Mouse (Mus musculus) liver, embryonic 12.5 days (tissue): ENCODE measurements around the gene Bbs5. TPM values are rescaled to one million over a fixed set of nuclear protein-coding genes. Genes with fewer than 3 reads are reported as not detected.
"Not testable (repeated sequence)": the region's sequence is repeated elsewhere in the genome, so short reads cannot be mapped to it uniquely, and the experiment has no call there.

Experiments
- ATAC-seq: fragments of 200-750 bp; cut with Nextera tagmentation; 2 replicates; pipeline ENCODE4 v1.8.0; 2017; ENCODE audit warnings: moderate number of reproducible peaks, mild to moderate bottlenecking, moderate library complexity
- H3K27ac ChIP-seq: fragments of 300-500 bp; sonication (generic); 2 replicates; pipeline ENCODE4 v1.5.1; 2016; ENCODE audit warnings: mild to moderate bottlenecking
- H3K27me3 ChIP-seq: fragments of 300-500 bp; sonication (generic); replicated peaks from 2 replicates; pipeline ENCODE4 v1.6.1; 2016; ENCODE audit warnings: mild to moderate bottlenecking, moderate library complexity
- H3K36me3 ChIP-seq: fragments of 300-500 bp; sonication (generic); 2 replicates; pipeline ENCODE4 v1.6.1; 2016; ENCODE audit warnings: mild to moderate bottlenecking, moderate library complexity
- H3K4me1 ChIP-seq: fragments of 300-500 bp; sonication (generic); 2 replicates; pipeline ENCODE4 v1.6.1; 2016
- H3K4me2 ChIP-seq: fragments of 300-500 bp; sonication (generic); 2 replicates; pipeline ENCODE4 v1.6.1; 2016; ENCODE audit warnings: mild to moderate bottlenecking, moderate library complexity
- H3K4me3 ChIP-seq: fragments of 300-500 bp; sonication (generic); 2 replicates; pipeline ENCODE4 v1.5.1; 2016; ENCODE audit warnings: mild to moderate bottlenecking, moderate library complexity
- H3K9ac ChIP-seq: fragments of 300-500 bp; sonication (generic); 2 replicates; pipeline ENCODE4 v1.6.1; 2016; ENCODE audit warnings: mild to moderate bottlenecking, moderate library complexity
- H3K9me3 ChIP-seq: fragments of 300-500 bp; sonication (generic); replicated peaks from 2 replicates; pipeline ENCODE4 v1.6.1; 2016; ENCODE audit warnings: mild to moderate bottlenecking, moderate library complexity
- WGBS: fragments of 180-500 bp; shearing (Covaris S2); methylation state at CpG from one replicate; pipeline ENCODE4 v1.1.7; 2016; ENCODE audit not compliant: insufficient replicate concordance; 5-methylcytosine and 5-hydroxymethylcytosine counted together
- polyA plus RNA-seq: library from polyadenylated mRNA; unstranded; fragments of >200 nt; fragmentation: Nextera tagmentation; extraction: Ambion mirVana; gene quantifications from 2 replicates; pipeline ENCODE4 v1.2.1, GENCODE M21; 2016

The Bbs5 gene
- polyA plus RNA-seq, 1 experiment from 2014 or later = 4.9 TPM

DNA sequence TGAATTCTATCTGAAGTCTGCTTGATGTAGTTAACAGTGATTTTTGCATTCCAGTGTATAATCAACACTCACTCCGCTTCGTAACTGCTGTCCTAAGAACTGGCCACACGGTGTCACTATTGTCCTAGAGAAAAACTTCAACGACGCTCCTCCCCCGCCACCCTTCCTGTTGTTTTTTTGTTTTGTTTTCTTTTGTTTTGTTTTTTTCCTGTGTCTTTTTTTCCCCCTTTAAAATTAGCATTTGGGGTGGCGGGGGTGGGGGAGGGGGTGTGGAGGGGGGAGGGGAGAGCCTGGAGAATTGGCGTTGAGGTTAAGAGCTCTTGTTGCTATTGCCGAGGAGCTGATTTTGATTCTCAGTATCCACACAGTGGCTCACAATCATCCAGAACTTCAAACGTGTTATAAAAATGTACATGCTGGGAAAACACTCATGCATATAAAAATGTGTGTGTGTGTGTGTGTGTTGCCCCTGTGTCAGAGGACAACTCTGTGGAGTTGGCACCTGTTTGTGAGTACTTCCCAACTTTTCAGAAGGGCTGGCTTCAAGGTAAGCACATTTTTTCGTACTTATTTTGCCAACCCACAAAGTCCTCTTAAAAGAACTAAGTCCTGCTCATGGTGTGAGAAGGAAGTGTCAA, 11.8 kb upstream of the Bbs5 start:
- Histone ChIP-seq H3K4me1 (peaks cover 4% of the 10 kb centered on the region; the same call in 1 of the 2 replicates), H3K4me3 (peak overlapping the region; percentile 60), H3K9ac (peak overlapping the region; percentile 51; the same call in 1 of the 2 replicates), H3K36me3 (no peaks in the 10 kb centered on the region), H3K4me2 (peak overlapping the region; percentile 65), H3K9me3 (no peaks in the 10 kb centered on the region), H3K27ac (no peak overlapping the region), H3K27me3 (peaks cover 12% of the 10 kb centered on the region)
- ATAC-seq = no peak
- WGBS = 8% methylated on average over 11 of the region's 11 CpGs

DNA sequence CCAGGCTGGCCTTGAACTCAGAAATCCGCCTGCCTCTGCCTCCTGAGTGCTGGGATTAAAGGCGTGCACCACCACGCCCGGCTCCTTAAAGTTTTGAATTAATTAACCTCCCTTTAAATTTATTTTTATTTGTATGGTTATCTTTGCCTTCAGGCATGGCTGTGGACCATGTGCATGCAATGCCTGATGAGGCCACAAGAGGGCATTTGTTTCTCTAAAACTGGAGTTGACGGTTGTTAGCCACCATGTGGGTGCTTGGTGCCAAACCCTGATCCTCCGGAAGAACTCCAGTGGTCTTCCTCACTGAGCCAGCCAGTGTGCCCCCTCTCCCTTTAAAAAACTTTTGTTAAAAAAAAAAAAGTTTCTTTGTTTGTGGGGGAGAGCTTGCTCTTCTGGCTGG, 11.2 kb upstream of the Bbs5 start:
- WGBS = 41% methylated on average over 6 of the region's 6 CpGs
- peak overlapping the region; percentile 65 for H3K4me2 ChIP-seq
- H3K4me3 ChIP-seq = no peak overlapping the region
- H3K27ac ChIP-seq = no peak overlapping the region
- peaks cover 4% of the 10 kb centered on the region; the same call in 1 of the 2 replicates for H3K4me1 ChIP-seq
- no peak overlapping the region for H3K9ac ChIP-seq
- H3K27me3 ChIP-seq = peaks cover 16% of the 10 kb centered on the region
- ATAC-seq = no peak
- H3K36me3 ChIP-seq = no peaks in the 10 kb centered on the region
- H3K9me3 ChIP-seq = no peaks in the 10 kb centered on the region

GRCm38 (mm10) chr2:69637989-69638388, 9.0 kb upstream of the Bbs5 start:
- ATAC-seq = not testable (repeated sequence)
- WGBS = 71% methylated on average over 7 of the region's 7 CpGs

DNA sequence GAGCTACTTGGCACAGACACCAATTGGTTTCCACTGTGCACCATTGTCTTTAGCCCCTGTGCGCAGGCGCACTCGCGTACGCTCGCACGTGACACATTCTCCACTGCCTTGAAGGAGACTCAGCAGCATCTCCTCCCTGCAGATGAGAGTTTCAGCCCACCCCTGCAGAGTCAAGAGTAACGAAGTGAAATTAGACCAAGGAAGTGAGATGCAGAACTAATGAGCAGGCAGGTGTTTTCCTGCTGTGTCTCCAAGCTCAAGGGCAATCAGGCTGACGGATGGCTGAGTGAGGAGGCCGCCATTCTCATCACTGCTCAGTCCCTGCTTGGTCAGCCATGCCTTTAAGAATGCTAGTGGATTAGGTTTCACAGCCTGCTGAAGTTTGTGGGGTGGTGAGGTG, 6.9 kb upstream of the Bbs5 start:
- Histone ChIP-seq H3K27ac (no peak overlapping the region), H3K4me1 (peaks cover 4% of the 10 kb centered on the region; the same call in 1 of the 2 replicates), H3K9me3 (no peaks in the 10 kb centered on the region), H3K4me2 (no peak overlapping the region), H3K27me3 (0 out of 2 replicates have a peak, but pooled peaks cover 7% of the 10 kb centered on the region), H3K4me3 (no peak overlapping the region), H3K9ac (no peak overlapping the region), H3K36me3 (no peaks in the 10 kb centered on the region)
- no peak for ATAC-seq
- 70% methylated on average over 10 of the region's 10 CpGs for WGBS

More at GRCm38 (mm10) chr2:69637989-69638388, 9.0 kb upstream of the Bbs5 start:
- not testable (repeated sequence) for H3K27ac ChIP-seq, H3K36me3 ChIP-seq, H3K4me1 ChIP-seq, H3K4me2 ChIP-seq, H3K9me3 ChIP-seq, H3K4me3 ChIP-seq, H3K9ac ChIP-seq
- peaks cover 16% of the 10 kb centered on the region for H3K27me3 ChIP-seq

GRCm38 (mm10) chr2:69644968-69645617, 1.9 kb upstream of the Bbs5 start:
- 0 out of 2 replicates have a peak, but pooled peaks cover 5% of the 10 kb centered on the region for H3K27me3 ChIP-seq
- WGBS = 79% methylated on average over 11 of the region's 11 CpGs
- no peak overlapping the region for H3K4me3 ChIP-seq
- H3K9ac ChIP-seq = no peak overlapping the region
- H3K4me2 ChIP-seq = no peak overlapping the region
- peaks cover 16% of the 10 kb centered on the region for H3K4me1 ChIP-seq
- no peak overlapping the region for H3K27ac ChIP-seq
- H3K9me3 ChIP-seq = no peaks in the 10 kb centered on the region
- ATAC-seq = no peak
- no peaks in the 10 kb centered on the region for H3K36me3 ChIP-seq

- no peaks in the 10 kb centered on the region for H3K9me3 ChIP-seq
Observed at GRCm38 (mm10) chr2:69649716-69650115, 2.7 kb downstream of the Bbs5 start.

DNA sequence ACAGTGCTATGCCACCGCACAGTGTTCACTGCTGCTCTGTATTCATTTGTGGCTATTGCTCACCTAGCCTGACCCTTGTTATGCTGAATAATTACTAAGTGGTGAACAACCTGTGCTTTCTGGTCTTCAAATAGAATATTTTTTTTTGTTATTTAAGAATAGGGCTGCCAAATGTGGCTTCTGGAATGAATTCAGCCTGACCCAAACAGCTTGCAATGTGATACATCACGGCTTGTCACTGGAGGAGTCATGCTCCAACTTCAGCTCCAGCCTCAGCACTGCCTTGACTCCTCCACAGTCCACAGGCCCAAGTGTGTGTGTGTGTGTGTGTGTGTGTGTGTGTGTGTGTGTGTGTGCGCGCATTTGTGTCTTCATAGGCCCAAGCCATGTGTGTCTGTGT, 12.4 kb downstream of the Bbs5 start:
- no peaks in the 10 kb centered on the region for H3K9me3 ChIP-seq
- 82% methylated on average over 4 of the region's 4 CpGs for WGBS

More at GRCm38 (mm10) chr2:69649716-69650115, 2.7 kb downstream of the Bbs5 start:
- WGBS = 79% methylated on average over 5 of the region's 5 CpGs
- no peak overlapping the region for H3K27ac ChIP-seq
- no peaks in the 10 kb centered on the region for H3K36me3 ChIP-seq
- H3K4me2 ChIP-seq = no peak overlapping the region
- no peak for ATAC-seq
- H3K4me1 ChIP-seq = peaks cover 16% of the 10 kb centered on the region
- H3K9ac ChIP-seq = no peak overlapping the region
- no peaks in the 10 kb centered on the region for H3K27me3 ChIP-seq
- H3K4me3 ChIP-seq = no peak overlapping the region

DNA sequence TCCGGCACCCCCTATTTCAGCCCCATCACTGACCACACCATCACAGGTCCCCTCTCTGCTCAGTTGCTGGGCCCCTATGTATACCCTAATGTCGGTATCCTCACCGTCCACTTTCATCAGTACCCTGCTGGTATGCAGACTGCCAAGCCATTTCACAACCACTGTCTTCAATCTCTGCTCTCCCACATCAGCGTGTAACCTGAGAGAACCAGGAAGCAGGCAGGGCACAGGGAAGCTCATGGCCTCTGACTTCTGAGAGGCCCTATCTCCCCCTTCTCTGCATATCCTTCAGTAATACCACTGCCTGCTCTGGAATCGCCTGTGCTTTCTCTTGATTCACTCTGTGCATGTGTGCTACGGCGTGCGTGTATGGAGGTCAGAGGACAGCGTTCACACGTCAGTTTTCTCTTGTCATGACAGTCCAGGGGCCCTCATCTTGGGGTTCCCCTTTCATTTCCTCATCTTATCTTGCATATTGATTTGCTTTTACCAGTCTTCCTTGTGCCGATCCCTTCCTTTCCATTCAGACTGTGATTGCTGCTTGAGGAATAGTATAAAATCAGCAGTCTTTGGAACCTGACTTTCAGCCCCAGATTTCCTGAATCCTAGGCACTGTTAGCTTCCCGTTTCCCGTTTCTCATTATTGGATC, 17.0 kb downstream of the Bbs5 start:
- H3K27me3 ChIP-seq = no peaks in the 10 kb centered on the region
- no peak overlapping the region for H3K4me3 ChIP-seq
- H3K9me3 ChIP-seq = no peaks in the 10 kb centered on the region
- H3K27ac ChIP-seq = no peak overlapping the region
- H3K36me3 ChIP-seq = no peaks in the 10 kb centered on the region
- 75% methylated on average over 13 of the region's 13 CpGs for WGBS
- ATAC-seq = no peak
- no peak overlapping the region for H3K4me2 ChIP-seq
- no peak overlapping the region for H3K9ac ChIP-seq
- H3K4me1 ChIP-seq = no peaks in the 10 kb centered on the region

More for the DNA sequence above, 12.4 kb downstream of the Bbs5 start:
- Histone ChIP-seq H3K27ac (no peak overlapping the region), H3K4me1 (no peaks in the 10 kb centered on the region), H3K9ac (no peak overlapping the region), H3K36me3 (no peaks in the 10 kb centered on the region), H3K4me3 (no peak overlapping the region), H3K27me3 (no peaks in the 10 kb centered on the region), H3K4me2 (no peak overlapping the region)
- ATAC-seq = no peak

GRCm38 (mm10) chr2:69667656-69668055, 20.7 kb downstream of the Bbs5 start:
- WGBS = 83% methylated on average over 4 of the region's 4 CpGs
- Histone ChIP-seq H3K27me3 (no peaks in the 10 kb centered on the region), H3K36me3 (no peaks in the 10 kb centered on the region), H3K4me1 (no peaks in the 10 kb centered on the region), H3K4me2 (no peak overlapping the region), H3K4me3 (no peak overlapping the region), H3K9ac (no peak overlapping the region), H3K9me3 (no peaks in the 10 kb centered on the region), H3K27ac (no peak overlapping the region)
- no peak for ATAC-seq

DNA sequence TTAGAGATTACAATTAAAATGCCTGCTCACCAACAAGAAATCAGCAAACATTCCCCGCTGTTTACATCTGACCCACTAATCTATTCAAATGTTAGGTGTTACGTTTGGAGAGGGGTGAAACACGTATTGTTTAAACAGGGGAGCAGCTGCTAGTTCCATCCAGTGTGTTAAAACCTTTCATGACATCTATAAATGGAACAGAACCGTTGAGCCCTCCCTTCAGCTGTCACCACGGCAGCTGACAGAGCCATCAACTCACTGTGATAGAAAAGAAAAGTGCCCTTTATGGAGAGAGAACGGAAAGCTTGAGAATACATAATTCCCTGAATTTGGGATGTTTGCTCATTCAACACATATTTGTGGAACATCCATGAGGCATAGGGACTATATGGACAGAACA, 21.4 kb downstream of the Bbs5 start:
- Histone ChIP-seq H3K27ac (no peak overlapping the region), H3K4me2 (no peak overlapping the region)

GRCm38 (mm10) chr2:69669853-69670252, 22.9 kb downstream of the Bbs5 start, which contains the start of gene Klhl41:
TSS of gene Klhl41 (plus strand) at chr2:69670120.
- Histone ChIP-seq H3K36me3 (no peaks in the 10 kb centered on the region), H3K4me2 (no peak within 1 kb of the TSS), H3K27ac (no peak within 1 kb of the TSS), H3K9me3 (no peaks in the 10 kb centered on the region), H3K4me3 (no peak within 1 kb of the TSS), H3K27me3 (no peaks in the 10 kb centered on the region), H3K9ac (no peak within 1 kb of the TSS), H3K4me1 (no peaks in the 10 kb centered on the region)
- ATAC-seq = no peak
- 80% methylated on average over 9 of the region's 9 CpGs for WGBS

More for the DNA sequence above, 21.4 kb downstream of the Bbs5 start:
- H3K9ac ChIP-seq = no peak overlapping the region
- H3K4me1 ChIP-seq = no peaks in the 10 kb centered on the region
- no peak for ATAC-seq
- H3K9me3 ChIP-seq = no peaks in the 10 kb centered on the region
- H3K36me3 ChIP-seq = no peaks in the 10 kb centered on the region
- no peak overlapping the region for H3K4me3 ChIP-seq
- no peaks in the 10 kb centered on the region for H3K27me3 ChIP-seq
- WGBS = 75% methylated on average over 6 of the region's 6 CpGs

GRCm38 (mm10) chr2:69673723-69674122, 26.8 kb downstream of the Bbs5 start:
- ATAC-seq = no peak
- Histone ChIP-seq H3K4me3 (no peak overlapping the region), H3K4me1 (no peaks in the 10 kb centered on the region), H3K27ac (no peak overlapping the region), H3K4me2 (no peak overlapping the region), H3K36me3 (no peaks in the 10 kb centered on the region), H3K27me3 (no peaks in the 10 kb centered on the region), H3K9ac (no peak overlapping the region), H3K9me3 (no peaks in the 10 kb centered on the region)
- 66% methylated on average over 5 of the region's 5 CpGs for WGBS
